Mouse (Mus musculus) embryonic stem cell, embryonic (primary cell): ENCODE results near the gene Clpb.

Source experiments
- CTCF ChIA-PET, 4 experiments: fragments of 300-600 bp in 2 of 4; fragments of 350-600 bp in 2 of 4; sonication (Branson Sonifier 250); formaldehyde crosslinking; loops; one replicate each; lab custom pipeline; 2022; ENCODE audit warnings: inconsistent platforms in 2 of 4; lab: Charles Lee
- POLR2A ChIA-PET, 4 experiments: fragments of 300-600 bp in 2 of 4; fragments of 350-600 bp in 2 of 4; sonication (Branson Sonifier 250); formaldehyde crosslinking; loops; one replicate each; lab custom pipeline; 2022; ENCODE audit warnings: antibody characterized with exemption in 4 of 4, inconsistent platforms in 1 of 4; lab: Charles Lee

The Clpb gene

DNA sequence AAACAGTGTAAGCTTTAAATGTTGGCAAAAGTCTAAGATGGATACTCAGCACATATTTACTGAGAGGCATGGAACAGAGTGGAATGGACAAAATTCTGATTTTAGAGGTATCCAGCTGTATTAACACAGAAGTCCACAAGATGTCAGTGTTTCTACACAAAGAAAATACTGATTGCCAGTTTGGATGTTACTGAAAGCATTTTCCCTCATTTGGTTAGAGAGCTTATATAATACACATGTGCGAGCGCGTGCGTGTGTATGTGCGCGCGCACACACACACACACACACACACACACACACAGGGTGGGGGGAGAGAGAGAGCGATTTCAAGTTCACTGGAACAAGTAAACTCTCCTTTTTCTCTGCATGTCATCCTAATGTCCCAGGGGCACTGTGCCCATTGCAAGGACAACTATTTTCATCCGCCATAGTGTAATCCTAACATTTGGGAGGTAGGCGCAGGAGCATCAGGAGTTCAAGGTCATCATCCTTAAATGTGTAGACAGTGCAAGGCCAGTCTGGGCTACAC, 9.7 kb upstream of the Clpb start:
- POLR2A ChIA-PET = interaction anchor here in 3 of 4 experiments (0.7 to 2.6 kb wide), 6 partner anchors 10 to 449 kb away, joined by 3 to 11 read pairs (median 4); partner anchors contain the start of gene Clpb (in 2 of the 3)

DNA sequence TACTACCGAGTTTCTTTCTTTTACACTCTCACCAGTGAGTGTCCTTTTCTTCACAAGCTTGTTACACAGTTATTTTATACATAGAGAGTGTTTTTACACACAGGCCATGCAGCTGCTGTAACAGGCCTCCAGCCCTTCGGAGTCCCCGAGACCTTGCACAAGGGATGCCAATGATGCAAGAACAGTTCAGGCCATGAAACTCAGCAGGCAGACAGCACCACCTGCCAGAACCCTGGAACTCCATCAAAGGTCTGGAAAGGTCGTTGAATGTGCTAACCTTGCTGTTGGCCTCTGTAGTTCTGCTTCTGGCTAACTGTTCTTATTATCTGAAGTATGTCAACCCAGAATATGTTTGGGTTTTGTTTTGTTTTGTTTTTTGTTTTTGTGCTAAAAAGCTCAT, 8.5 kb upstream of the Clpb start:
- POLR2A ChIA-PET = interaction anchor here in 2 of 4 experiments (2.1 to 2.6 kb wide), 2 partner anchors 9 kb away, joined by 6 to 11 read pairs; partner anchors contain the start of gene Clpb (in 2 of the 2)

More for the DNA sequence above, 9.7 kb upstream of the Clpb start:
- CTCF ChIA-PET = interaction anchor here (0.6 to 1.9 kb wide), 40 partner anchors 9 to 702 kb away, joined by 3 to 13 read pairs (median 4); partner anchors contain the start of genes Clpb (in 3 of the 4) and Phox2a (in 1 of the 4)

DNA sequence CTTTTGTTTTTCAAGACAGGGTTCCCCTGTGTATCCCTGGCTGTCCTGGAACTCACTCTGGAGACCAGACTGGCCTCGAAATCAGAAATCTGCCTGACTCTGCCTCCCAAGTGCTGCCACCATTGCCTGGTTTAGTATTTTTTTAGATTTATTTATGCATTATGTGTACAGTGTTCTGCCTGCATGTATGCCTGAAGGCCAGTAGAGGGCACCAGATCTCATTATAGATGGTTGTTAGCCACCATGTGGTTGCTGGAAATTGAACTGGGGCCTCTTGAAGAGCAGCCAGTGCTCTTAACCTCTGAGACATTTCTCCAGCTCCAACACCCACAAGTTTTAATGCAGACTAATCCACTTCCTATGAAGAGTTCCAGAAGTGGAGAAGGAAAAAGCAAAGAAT, 1.4 kb upstream of the Clpb start:
- ChIA-PET CTCF (interaction anchor here in 3 of 4 experiments (0.6 to 2.2 kb wide), 5 partner anchors 8 to 676 kb away, joined by 3 to 12 read pairs (median 5); no protein-coding TSS in a partner anchor), POLR2A (interaction anchor here in 2 of 4 experiments (0.7 to 1.5 kb wide), 2 partner anchors 156 to 209 kb away, joined by 3 to 4 read pairs; partner anchors contain the start of gene Phox2a (in 1 of the 2))

More for the DNA sequence above, 8.5 kb upstream of the Clpb start:
- CTCF ChIA-PET = interaction anchor here in 2 of 4 experiments (0.8 to 1.9 kb wide), 5 partner anchors 8 to 420 kb away, joined by 3 to 12 read pairs (median 3); partner anchors contain the start of gene Clpb (in 2 of the 2)

DNA sequence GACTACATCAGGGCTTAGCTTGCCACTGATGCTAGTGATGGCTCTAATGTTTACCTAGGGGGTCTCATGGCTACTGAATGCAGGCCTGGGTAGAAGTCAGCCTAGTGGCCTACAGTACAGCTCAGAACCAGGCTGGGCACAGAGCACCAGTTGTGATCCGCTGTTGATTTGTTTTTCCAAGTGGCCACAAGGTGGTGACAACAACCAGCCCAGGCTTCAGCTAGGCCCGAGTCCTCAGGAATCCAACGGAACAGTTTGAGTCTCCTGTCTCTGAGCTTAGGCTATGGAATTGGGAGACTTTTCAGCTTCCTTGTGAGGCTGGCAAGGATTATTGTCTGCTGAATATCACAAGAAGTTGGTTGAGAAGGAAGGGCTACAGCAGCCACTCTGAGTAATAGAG, 3.1 kb downstream of the Clpb start:
- POLR2A ChIA-PET = interaction anchor here (0.5 to 4.5 kb wide), 24 partner anchors 9 to 776 kb away, joined by 3 to 31 read pairs (median 4); partner anchors contain the start of genes Phox2a (in 2 of the 4), Art1 (in 1 of the 4), Inppl1 (in 1 of the 4) and Lamtor1 (in 1 of the 4)
- CTCF ChIA-PET = interaction anchor here (0.6 to 2.3 kb wide), 54 partner anchors 10 to 789 kb away, joined by 3 to 24 read pairs (median 4); partner anchors contain the start of gene Phox2a (in 1 of the 4)

DNA sequence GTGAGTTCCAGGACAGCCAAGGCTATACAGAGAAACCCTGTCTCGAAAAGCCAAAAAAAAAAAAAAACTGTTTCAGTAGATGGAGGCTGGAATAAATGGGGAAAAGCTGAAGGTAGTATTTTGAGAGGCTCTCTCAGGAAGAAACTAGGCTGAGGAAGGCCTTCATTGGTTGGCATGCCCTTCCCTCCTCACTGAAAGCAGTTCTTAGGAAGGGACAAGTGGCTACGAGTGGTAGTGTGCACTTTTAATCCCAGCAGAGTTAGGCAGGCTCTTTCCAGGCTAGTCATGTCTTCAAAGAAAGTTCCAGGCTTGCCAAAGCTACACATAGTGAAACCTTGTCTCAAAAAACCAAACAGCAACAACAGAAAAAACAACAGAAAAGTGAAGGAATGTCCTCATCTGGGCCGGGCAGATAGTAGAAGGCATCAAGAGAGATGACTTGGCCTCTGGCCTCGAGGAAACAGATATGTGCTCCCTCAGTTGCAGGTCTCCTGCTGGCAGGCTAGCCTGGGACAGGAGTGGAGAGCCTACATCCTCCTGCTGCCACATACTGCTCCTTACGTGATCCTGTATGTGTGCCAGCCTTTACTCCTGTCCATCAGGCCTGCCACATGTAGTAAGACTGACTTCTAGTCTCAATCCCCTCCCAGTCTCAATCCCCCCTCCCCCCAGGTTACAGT, 8.3 kb downstream of the Clpb start:
- ChIA-PET CTCF (interaction anchor here in 3 of 4 experiments (0.6 to 1.2 kb wide), 4 partner anchors 8 to 68 kb away, joined by 3 to 5 read pairs (median 4); partner anchors contain the start of gene Clpb (in 2 of the 3)), POLR2A (interaction anchor here in 3 of 4 experiments (0.7 to 1.8 kb wide), 8 partner anchors 8 to 164 kb away, joined by 3 to 7 read pairs (median 3); partner anchors contain the start of gene Clpb (in 3 of the 3))

DNA sequence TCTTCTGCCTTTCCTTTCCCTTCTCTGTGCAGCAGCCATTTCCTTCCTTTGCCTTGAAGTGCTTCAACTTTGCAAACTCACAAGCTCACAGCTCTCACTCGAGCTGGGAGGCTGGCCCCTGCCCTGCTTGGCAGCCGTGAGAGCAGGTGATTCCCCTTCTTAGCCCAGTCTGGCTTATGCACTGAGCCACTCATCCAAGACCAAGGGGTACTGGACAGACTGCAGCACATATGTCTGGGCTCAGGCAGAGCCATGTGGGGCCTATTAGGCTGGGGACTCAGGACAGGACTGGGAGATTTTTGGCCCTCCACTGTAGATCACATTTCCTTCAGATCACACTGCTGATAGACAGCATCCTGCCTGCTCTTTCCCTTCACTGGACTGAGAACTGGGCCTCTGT, 10.1 kb downstream of the Clpb start:
- ChIA-PET POLR2A (interaction anchor here in 3 of 4 experiments (0.6 to 3.8 kb wide), 7 partner anchors 8 to 187 kb away, joined by 3 to 31 read pairs (median 4); partner anchors contain the start of gene Clpb (in 2 of the 3)), CTCF (interaction anchor here in 1 of 4 experiments (1.1 kb wide), 1 partner anchor 10 kb away, joined by 5 read pairs; the partner anchor contains the start of gene Clpb)

DNA sequence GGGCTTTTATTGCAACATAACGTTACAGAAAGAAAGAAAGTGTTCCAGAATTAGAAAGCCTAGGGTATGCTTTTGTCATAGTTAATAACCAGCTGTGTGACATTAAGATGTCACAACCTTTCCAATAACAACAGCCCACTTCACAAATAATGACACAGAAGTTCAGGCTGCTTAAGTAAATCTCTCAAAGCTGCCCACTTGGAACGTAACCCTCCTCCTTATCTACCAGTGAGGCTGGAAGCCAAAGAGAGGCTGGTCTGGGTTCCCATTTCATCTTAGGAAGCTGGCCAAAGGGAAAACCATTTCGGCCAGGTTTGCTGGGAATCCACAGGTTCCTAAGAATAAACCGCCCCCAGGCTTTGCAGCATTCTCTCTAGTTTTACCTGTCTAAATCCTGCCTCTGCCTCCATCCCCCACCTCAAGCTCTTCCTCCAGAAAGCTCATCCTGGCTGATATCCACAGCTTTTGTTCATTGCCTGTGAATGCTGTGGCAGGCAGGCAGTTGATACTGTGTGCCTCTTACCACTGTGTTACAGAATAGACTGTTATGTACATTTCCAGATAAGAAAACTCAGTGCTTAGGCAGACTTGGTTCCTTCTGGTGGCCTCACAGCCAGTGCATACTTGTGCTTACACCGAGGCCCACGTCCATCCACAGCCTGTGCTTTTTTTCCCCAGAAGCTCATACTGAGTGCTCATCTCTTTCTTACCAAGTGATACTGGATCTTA, 12.8 kb downstream of the Clpb start:
- ChIA-PET CTCF (interaction anchor here in 3 of 4 experiments (0.8 to 1.6 kb wide), 6 partner anchors 9 to 160 kb away, joined by 3 to 9 read pairs (median 4); partner anchors contain the start of gene Clpb (in 2 of the 3)), POLR2A (interaction anchor here in 3 of 4 experiments (0.5 to 3.8 kb wide), 9 partner anchors 10 to 322 kb away, joined by 3 to 31 read pairs (median 4); partner anchors contain the start of gene Clpb (in 3 of the 3))

DNA sequence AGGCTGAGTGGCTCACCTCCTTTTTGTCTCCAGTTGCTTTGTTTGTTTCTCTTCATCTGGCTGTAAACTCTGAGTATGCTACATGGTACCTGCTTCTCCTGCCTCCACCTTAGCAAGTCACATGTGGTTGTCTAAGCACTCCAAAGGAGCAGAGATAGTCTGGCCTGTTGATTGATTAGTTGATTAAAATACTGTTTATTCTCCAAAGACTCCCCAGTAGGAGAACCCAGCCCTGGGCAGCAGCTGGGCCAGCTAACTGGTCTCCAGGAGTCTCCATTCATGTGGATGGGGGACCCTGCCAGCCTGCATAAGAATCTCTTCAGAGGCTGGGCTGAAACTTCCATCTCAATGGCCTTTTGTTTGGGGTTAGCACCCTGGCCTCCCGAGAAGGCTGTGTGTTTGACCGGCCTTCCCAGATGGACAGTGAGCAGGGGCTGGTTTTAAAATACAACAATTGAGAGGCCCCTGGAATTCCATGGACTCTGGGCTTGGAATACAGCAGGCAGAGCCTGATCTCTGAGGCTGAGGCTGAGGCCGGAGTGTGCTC, 13.4 kb downstream of the Clpb start:
- CTCF ChIA-PET = interaction anchor here in 3 of 4 experiments (1.2 to 1.6 kb wide), 4 partner anchors 10 to 13 kb away, joined by 3 to 9 read pairs (median 6); partner anchors contain the start of gene Clpb (in 1 of the 3)
- POLR2A ChIA-PET = interaction anchor here in 3 of 4 experiments (1.0 to 3.8 kb wide), 8 partner anchors 9 to 322 kb away, joined by 3 to 31 read pairs (median 4); partner anchors contain the start of gene Clpb (in 3 of the 3)

DNA sequence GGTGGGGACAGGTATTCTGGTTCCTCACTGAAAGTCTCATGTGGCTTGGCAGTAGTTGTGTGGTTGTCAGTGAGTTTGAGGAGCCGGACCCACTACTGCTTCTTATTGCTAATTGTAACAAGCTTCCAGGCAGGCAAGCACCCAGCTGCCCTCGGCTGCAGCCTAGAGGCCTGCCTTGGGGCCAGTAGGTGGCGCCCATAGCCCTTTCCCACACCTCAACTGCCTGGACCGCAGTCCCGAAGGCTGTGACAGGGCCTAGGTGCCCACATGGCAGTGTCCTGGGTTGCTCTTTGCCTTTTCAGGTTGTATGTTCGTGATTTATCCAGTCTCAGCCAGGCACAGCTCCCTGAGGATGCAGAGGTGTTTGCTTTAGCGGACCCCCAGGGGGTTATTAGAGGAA, 16.2 kb downstream of the Clpb start:
- ChIA-PET CTCF (interaction anchor here (0.5 to 3.1 kb wide), 38 partner anchors 9 to 717 kb away, joined by 3 to 24 read pairs (median 4); partner anchors contain the start of gene Clpb (in 3 of the 4)), POLR2A (interaction anchor here in 2 of 4 experiments (1.0 to 2.4 kb wide), 2 partner anchors 13 to 15 kb away, joined by 3 to 8 read pairs; partner anchors contain the start of gene Clpb (in 1 of the 2))

DNA sequence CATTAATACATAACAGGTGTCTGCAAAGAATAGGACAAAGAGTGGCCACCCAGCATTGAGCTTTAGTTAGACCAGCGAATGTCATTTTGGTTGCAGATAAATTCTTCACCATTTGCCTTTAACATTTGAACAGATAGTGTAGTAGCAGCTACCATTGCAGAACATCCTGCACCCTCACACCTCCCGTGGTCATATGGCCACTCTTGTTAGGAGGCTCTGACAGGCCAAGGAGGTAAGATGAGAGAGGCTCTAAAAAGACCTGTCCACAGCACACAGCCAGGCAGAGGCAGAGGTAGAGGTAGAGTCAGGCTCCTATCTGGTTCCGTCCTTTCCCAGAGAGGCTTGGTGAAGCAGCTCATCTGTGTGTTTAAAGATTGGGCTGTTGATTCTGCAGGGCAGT, 17.5 kb downstream of the Clpb start:
- POLR2A ChIA-PET = interaction anchor here in 2 of 4 experiments (0.8 to 2.5 kb wide), 4 partner anchors 14 to 157 kb away, joined by 3 to 8 read pairs (median 4); partner anchors contain the start of genes Inppl1 (in 1 of the 2) and Phox2a (in 1 of the 2)
- CTCF ChIA-PET = interaction anchor here in 3 of 4 experiments (0.6 to 1.9 kb wide), 6 partner anchors 14 to 142 kb away, joined by 3 to 9 read pairs (median 4); partner anchors contain the start of gene Clpb (in 2 of the 3)

DNA sequence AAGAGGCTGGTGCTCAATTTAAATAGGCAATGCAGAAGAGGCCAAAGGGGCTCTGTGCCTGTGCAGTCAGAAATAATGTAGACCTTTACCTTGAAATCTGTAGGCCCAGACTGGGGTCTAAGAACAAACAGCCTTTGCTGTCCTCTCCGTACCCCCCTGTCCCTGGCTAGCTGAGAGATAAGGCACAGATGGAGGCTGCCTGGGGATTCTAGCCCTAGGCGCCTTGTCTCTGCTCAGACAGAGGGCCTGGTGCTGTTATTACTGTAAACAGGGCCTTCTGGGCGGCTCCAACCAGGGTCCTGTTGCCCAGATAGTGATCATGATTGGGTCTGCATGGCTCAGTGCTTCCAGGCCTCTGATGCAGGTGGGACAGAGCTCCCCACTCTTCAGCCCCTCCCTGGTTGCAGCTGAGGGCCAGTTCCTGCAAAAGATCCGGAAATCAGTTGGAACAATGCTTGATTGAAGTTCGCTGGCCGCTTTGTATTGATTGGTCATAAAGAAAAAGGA, 18.2 kb downstream of the Clpb start:
- ChIA-PET POLR2A (interaction anchor here in 3 of 4 experiments (0.6 to 2.5 kb wide), 10 partner anchors 9 to 215 kb away, joined by 3 to 8 read pairs (median 3); partner anchors contain the start of genes Inppl1 (in 1 of the 3) and Phox2a (in 1 of the 3)), CTCF (interaction anchor here in 3 of 4 experiments (0.7 to 1.9 kb wide), 7 partner anchors 12 to 150 kb away, joined by 3 to 9 read pairs (median 3); partner anchors contain the start of gene Clpb (in 2 of the 3))

DNA sequence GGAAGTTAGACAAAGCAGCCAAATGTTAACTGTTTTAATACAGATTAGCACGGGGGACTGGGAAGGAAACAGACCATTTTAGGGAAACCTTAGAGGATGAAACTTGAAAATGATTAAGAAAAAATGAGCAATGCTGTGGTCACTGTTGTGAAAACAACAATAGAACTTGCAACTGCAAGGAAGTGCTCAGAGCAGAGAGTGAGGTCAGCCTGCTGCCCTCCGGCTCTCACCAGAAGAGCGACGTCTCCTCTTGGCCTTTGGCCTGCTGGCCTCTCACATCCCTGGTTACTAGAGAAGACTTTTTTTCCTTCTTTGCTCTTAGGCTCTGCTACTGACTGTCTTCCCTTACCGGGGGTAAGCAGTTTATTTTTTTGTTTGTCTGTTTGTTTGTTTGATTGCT, 19.5 kb downstream of the Clpb start:
- POLR2A ChIA-PET = interaction anchor here in 3 of 4 experiments (1.2 to 2.7 kb wide), 5 partner anchors 11 to 135 kb away, joined by 3 to 8 read pairs (median 4); partner anchors contain the start of genes Clpb (in 2 of the 3) and Phox2a (in 1 of the 3)
- CTCF ChIA-PET = interaction anchor here in 1 of 4 experiments (1.4 to 1.9 kb wide), 2 partner anchors 16 to 19 kb away, joined by 5 to 9 read pairs; partner anchors contain the start of gene Clpb

DNA sequence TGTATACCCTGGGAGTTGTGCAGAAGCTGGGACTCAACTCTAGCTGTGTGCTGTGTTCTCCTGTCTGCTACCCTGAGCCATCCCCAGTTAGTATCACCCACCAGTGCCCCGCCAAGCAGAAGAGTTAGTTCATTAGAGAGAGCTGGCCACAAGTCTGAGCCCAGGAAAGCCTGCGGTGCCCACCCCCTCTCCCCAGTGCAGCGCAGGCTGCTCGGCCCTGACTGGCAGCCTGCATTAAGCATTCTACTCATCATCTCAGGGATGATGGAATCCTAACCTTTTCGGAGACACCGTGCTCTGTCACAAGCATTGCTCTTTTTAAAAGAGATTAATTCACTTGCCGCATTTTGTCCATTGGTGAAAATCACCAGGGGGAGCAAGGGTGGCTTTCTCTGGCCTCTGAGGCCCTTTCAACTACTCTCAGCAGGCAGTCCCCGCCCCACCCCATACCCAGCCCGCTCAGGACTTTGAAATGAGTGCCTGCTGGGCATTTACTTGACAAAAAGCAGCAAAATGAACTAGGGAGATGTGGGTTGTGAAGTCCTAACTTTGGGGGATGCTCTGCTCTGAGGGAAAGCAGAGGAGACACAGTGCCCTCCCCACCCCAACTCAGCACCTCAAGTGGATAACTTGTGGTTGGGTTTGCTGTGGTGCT, 20.7 kb downstream of the Clpb start:
- ChIA-PET CTCF (interaction anchor here in 1 of 4 experiments (1.4 to 1.7 kb wide), 2 partner anchors 17 to 20 kb away, joined by 4 to 5 read pairs; partner anchors contain the start of gene Clpb), POLR2A (interaction anchor here in 3 of 4 experiments (0.9 to 2.7 kb wide), 12 partner anchors 10 to 185 kb away, joined by 3 to 8 read pairs (median 4); partner anchors contain the start of gene Clpb (in 3 of the 3))

DNA sequence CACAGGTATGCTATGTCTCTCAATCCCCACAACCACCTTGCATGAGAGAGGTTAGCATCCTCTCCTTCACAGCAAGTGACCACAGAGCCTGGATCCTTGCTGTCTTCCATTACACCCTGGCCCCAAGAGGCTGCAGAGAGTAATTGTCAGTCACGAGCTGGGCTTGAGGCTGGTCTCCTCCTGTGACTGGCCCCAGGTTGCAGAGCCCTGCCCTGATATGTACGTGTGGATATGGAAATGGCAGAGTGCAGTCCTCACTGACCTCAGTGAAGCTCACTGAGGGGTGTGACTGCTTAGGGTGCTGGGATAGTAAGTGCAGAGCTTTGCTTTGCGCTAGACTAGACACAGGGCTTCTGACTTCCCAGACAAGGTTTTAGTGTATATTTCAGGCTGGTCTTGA, 21.2 kb downstream of the Clpb start:
- ChIA-PET CTCF (interaction anchor here in 1 of 4 experiments (1.7 kb wide), 1 partner anchor 21 kb away, joined by 4 read pairs; the partner anchor contains the start of gene Clpb), POLR2A (interaction anchor here in 3 of 4 experiments (0.6 to 2.7 kb wide), 10 partner anchors 9 to 185 kb away, joined by 3 to 8 read pairs (median 4); partner anchors contain the start of gene Clpb (in 2 of the 3))

DNA sequence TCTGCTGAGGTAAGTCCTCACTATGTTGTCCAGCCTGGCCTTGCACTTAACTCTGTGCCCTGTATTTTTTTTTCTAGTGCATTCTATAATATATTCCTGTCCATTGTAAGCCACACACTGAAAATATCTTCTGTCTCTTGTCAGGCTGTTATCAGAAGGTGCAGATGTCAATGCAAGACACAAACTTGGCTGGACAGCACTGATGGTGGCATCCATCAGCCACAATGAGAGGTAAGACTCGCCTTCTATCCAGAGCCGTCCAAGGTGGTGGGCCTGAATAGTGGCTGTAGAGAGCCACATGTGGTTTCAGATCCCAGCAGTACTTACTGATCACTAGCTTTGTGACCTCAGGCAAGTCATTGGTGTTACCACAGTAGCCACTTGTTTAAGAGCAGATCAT, 23.7 kb downstream of the Clpb start:
- CTCF ChIA-PET = interaction anchor here in 2 of 4 experiments (0.5 to 0.6 kb wide), 2 partner anchors 210 to 563 kb away, joined by 4 to 6 read pairs; no protein-coding TSS in a partner anchor
- POLR2A ChIA-PET = interaction anchor here in 1 of 4 experiments (0.8 kb wide), 1 partner anchor 12 kb away, joined by 3 read pairs; no protein-coding TSS in a partner anchor
